Mouse (Mus musculus): ENCODE results near the gene Smim10l1. TPM values are rescaled to one million over a fixed set of nuclear protein-coding genes. Genes with fewer than 3 reads are reported as not detected.

Gene Smim10l1
- 85.0 and 97.6 TPM in 2 replicates for polyA plus RNA-seq (2015; fragmentation: Nextera tagmentation; extraction: Ambion mirVana)

- no peaks in the 10 kb centered on the region for H3K9me3 ChIP-seq
- no peaks in the 10 kb centered on the region for H3K27me3 ChIP-seq
- H3K9ac ChIP-seq (replicated peaks) = peak within 1 kb of the TSS; percentile 97
- peak within 1 kb of the TSS; percentile 54 for H3K4me2 ChIP-seq (replicated peaks)
- peak within 1 kb of the TSS; percentile 87 for H3K4me3 ChIP-seq
- H3K4me1 ChIP-seq = peaks cover 10% of the 10 kb centered on the region
- H3K36me3 ChIP-seq = no peaks in the 10 kb centered on the region
- no peak for ATAC-seq (replicated peaks)
- peak within 1 kb of the TSS; percentile 98 for H3K27ac ChIP-seq (replicated peaks)
Observed at GRCm38 (mm10) chr6:133104609-133104921, at the start of gene Smim10l1. Gene Smim10l1 (plus strand): TSS chr6:133104909.

- ATAC-seq (replicated peaks) = no peak
- Histone ChIP-seq H3K36me3 (no peaks in the 10 kb centered on the region), H3K4me2 (replicated peaks) (no peak within 1 kb of the TSS)
Observed at GRCm38 (mm10) chr6:133055716-133056115, 49.0 kb upstream of the Smim10l1 start, which contains the start of gene Tas2r140. Gene Tas2r140 (minus strand): TSS chr6:133055816.

DNA sequence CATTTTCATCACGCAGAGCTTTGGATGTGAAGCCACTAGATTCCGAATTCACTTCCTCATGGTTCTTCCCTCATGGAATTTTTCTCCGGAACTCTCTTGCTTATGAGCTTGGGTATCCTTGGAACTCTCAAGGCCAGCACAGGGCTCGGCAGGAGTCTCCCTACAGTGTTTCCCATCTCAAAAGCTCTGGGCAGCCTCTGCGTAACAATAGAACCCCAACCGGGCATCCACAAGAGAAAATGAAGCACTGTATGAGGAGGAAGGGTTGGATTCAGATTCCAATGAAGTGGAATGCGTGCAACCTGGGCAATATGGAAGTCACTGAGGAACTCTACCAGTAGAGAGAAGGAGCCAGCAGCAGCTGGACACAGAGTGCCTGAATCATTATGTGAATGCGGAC is 12.5 kb upstream of the Smim10l1 start:
- no peak overlapping the region for H3K4me2 ChIP-seq (replicated peaks)
- H3K9me3 ChIP-seq = no peaks in the 10 kb centered on the region
- 75% methylated on average over 8 of the region's 8 CpGs for WGBS
- H3K36me3 ChIP-seq = no peaks in the 10 kb centered on the region
- H3K9ac ChIP-seq (replicated peaks) = no peak overlapping the region
- no peak overlapping the region for H3K27ac ChIP-seq (replicated peaks)
- no peaks in the 10 kb centered on the region for H3K4me1 ChIP-seq
- no peaks in the 10 kb centered on the region for H3K27me3 ChIP-seq
- H3K4me3 ChIP-seq = no peak overlapping the region
- no peak for ATAC-seq (replicated peaks)

More at GRCm38 (mm10) chr6:133055716-133056115, 49.0 kb upstream of the Smim10l1 start, which contains the start of gene Tas2r140:
- H3K9me3 ChIP-seq = no peaks in the 10 kb centered on the region
- no peak within 1 kb of the TSS for H3K4me3 ChIP-seq
- H3K9ac ChIP-seq (replicated peaks) = no peak within 1 kb of the TSS
- H3K27me3 ChIP-seq = no peaks in the 10 kb centered on the region
- H3K27ac ChIP-seq (replicated peaks) = no peak within 1 kb of the TSS
- no peaks in the 10 kb centered on the region for H3K4me1 ChIP-seq

DNA sequence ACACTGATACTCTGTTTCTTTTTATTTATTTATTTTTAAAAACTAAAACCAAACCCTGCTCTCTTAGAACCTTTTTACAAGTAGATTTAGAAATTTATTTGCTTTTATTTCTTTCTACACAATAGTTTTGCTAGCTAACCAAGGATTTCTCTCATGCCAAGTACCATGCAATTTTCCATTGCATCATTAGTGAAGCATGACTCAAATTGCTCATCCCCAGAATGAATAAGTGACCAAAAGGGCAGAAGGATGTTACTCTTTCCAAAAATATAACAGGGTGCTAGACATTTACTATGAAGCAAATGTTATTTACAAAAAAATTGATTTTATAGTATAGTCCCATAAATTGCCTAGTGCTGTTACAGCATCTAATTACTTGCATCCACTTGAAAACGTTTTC is 2.3 kb upstream of the Smim10l1 start:
- WGBS = 63% methylated on average over 1 of the region's 1 CpGs
- Histone ChIP-seq H3K27me3 (no peaks in the 10 kb centered on the region), H3K9ac (replicated peaks) (no peak overlapping the region), H3K4me2 (replicated peaks) (no peak overlapping the region), H3K27ac (replicated peaks) (no peak overlapping the region), H3K4me3 (no peak overlapping the region), H3K36me3 (no peaks in the 10 kb centered on the region), H3K4me1 (peaks cover 10% of the 10 kb centered on the region), H3K9me3 (no peaks in the 10 kb centered on the region)
- no peak for ATAC-seq (replicated peaks)

DNA sequence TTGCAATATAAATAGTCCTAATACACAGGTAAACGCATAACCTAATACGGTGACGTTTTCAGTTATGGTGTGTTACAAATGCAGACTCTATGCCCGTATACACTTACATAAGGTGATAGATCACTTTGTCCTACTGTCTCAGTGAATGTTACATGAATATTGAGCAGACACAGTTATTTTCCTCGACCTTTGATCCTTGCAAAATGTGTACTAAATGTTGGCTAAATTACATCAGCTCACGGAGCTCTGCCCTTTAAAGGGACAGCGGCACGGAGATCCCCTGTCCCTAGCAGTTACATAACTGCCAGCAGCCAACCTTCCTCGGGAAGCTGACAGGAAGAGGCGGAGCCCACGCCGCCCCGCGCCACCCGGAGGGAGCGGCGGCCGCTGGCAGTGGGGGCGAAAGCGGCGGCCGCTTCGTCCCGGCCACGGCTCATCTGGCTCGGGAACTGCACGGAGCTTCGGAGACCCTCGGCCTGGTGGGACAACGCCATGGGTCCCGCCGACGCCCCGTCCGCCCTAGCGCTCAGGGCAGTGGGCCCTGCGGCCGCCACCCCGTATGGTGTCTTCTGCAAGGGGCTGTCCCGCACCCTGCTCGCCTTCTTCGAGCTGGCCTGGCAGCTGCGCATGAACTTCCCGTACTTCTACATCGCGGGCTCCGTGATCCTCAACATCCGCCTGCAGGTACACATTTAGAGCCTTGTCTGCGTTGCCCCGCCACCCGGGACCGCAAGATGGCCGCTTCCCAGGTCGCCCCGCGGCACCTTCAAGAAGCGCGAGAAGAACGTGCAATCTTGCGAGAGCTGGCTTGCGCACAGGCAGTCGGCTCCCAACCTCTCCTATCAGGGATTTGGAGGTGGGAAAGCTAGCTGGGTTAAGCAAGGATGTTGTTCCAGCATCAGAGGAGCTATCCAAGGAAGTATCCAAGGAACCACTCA is 482 bp downstream of the Smim10l1 start:
- H3K9me3 ChIP-seq = no peaks in the 10 kb centered on the region
- WGBS = 1% methylated on average over 59 of the region's 62 CpGs
- peak overlapping the region; percentile 98 for H3K27ac ChIP-seq (replicated peaks)
- peak overlapping the region; percentile 87 for H3K4me3 ChIP-seq
- H3K36me3 ChIP-seq = peaks cover 4% of the 10 kb centered on the region; the same call in 1 of the 2 replicates
- H3K4me2 ChIP-seq (replicated peaks) = peak overlapping the region; percentile 54
- peak overlapping the region; percentile 97 for H3K9ac ChIP-seq (replicated peaks)
- H3K27me3 ChIP-seq = no peaks in the 10 kb centered on the region
- ATAC-seq (replicated peaks) = peak; percentile 97
- peaks cover 10% of the 10 kb centered on the region for H3K4me1 ChIP-seq

Other genes starting within 250 kb of the Smim10l1 start
- gene Tas2r116, start 249.5 kb upstream of the Smim10l1 start, polyA plus RNA-seq (2015; fragmentation: Nextera tagmentation; extraction: Ambion mirVana) = not detected in 2 replicates
- gene Tas2r110, start 236.9 kb upstream of the Smim10l1 start, polyA plus RNA-seq (2015; fragmentation: Nextera tagmentation; extraction: Ambion mirVana) = not detected in 2 replicates
- not detected in 2 replicates for gene Tas2r113, start 211.9 kb upstream of the Smim10l1 start, polyA plus RNA-seq (2015; fragmentation: Nextera tagmentation; extraction: Ambion mirVana)
- not detected in 2 replicates for gene Tas2r125, start 195.3 kb upstream of the Smim10l1 start, polyA plus RNA-seq (2015; fragmentation: Nextera tagmentation; extraction: Ambion mirVana)
- gene Tas2r129, start 153.8 kb upstream of the Smim10l1 start, polyA plus RNA-seq (2015; fragmentation: Nextera tagmentation; extraction: Ambion mirVana) = not detected in 2 replicates
- gene Tas2r131, start 147.0 kb upstream of the Smim10l1 start, polyA plus RNA-seq (2015; fragmentation: Nextera tagmentation; extraction: Ambion mirVana) = not detected in 2 replicates
- not detected in 2 replicates for gene Tas2r109, start 123.9 kb upstream of the Smim10l1 start, polyA plus RNA-seq (2015; fragmentation: Nextera tagmentation; extraction: Ambion mirVana)
- gene Tas2r103, start 67.8 kb upstream of the Smim10l1 start, polyA plus RNA-seq (2015; fragmentation: Nextera tagmentation; extraction: Ambion mirVana) = not detected in 2 replicates
- not detected in 2 replicates for gene Tas2r140, start 49.1 kb upstream of the Smim10l1 start, polyA plus RNA-seq (2015; fragmentation: Nextera tagmentation; extraction: Ambion mirVana)
- gene 5530400C23Rik, start 187.3 kb downstream of the Smim10l1 start, polyA plus RNA-seq (2015; fragmentation: Nextera tagmentation; extraction: Ambion mirVana) = not detected in 2 replicates